Mouse (Mus musculus): ENCODE results near the gene Ankrd33b. TPM values are rescaled to one million over a fixed set of nuclear protein-coding genes. Genes with fewer than 3 reads are reported as not detected.

Gene Ankrd33b
- polyA plus RNA-seq, 2 experiments: 0.52 to 0.59 TPM

DNA sequence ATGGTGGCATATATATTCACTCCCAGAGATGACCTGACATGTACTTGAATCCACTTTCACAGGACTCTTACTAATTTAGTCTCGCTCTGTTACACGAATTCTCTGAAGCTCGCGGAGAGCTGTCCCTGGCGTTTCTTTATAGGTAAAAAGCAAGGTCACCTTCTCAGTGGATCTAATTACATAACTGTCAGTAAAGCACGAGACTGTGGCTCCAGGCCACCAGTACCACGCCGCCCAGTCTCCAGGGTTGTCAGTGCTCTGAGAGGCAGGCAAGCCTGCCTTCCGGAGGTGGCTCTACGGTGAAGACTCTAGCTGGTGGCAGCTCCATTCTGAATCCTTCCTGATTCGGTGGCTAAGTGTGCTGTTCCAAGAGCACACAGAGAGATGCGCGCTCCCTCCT, 43.0 kb downstream of the Ankrd33b start:
- Histone ChIP-seq H3K27me3 (ENCODE audit: control insufficient read depth, insufficient read depth, low read length) (no peaks in the 10 kb centered on the region), H3K36me3 (ENCODE audit: control insufficient read depth, insufficient read depth, low read length) (no peaks in the 10 kb centered on the region), H3K4me3 (replicated peaks; ENCODE audit: low read length) (no peak overlapping the region), H3K9me3 (ENCODE audit: control insufficient read depth, low read length) (no peaks in the 10 kb centered on the region), H3K27ac (replicated peaks; ENCODE audit: low read depth, low read length) (no peak overlapping the region), H3K4me2 (replicated peaks; ENCODE audit: low read depth, low read length, severe bottlenecking) (no peak overlapping the region), H3K4me1 (ENCODE audit: control insufficient read depth, insufficient read depth, low read length) (no peaks in the 10 kb centered on the region), H3K9ac (ENCODE audit: low read depth, low read length, severe bottlenecking) (no peak overlapping the region)
- WGBS: 80% methylated on average over 13 of the region's 13 CpGs
- ATAC-seq (ENCODE audit: low FRiP score, low read depth): no peak
- TF ChIP-seq POLR2A (IDR thresholded peaks at IDR 0.05; ENCODE audit: borderline replicate concordance, extremely low read depth, insufficient read depth, insufficient read length): no peak
- no peak for DNase-seq (ENCODE audit: low spot score)

DNA sequence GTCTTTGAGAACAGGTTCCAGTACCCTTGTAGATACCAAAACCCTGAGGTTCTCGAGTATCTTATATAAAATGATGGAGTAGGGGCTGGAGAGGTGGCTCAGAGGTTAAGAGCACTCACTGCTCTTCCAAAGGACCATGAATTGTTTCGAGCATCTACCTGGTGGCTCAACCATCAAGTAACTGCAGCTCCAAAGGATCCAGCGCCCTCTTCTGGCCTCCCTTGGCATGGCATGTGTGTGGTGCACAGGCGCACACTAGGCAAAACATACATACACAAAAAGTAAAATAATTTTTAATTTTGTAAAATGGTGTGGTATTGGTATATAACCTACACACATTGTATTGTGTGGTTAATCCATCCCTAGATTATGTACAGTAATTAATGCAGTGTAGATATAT, 43.8 kb downstream of the Ankrd33b start:
- TF ChIP-seq POLR2A (IDR thresholded peaks at IDR 0.05; ENCODE audit: borderline replicate concordance, extremely low read depth, insufficient read depth, insufficient read length): no peak
- 83% methylated on average over 4 of the region's 4 CpGs for WGBS
- H3K27me3 ChIP-seq (ENCODE audit: control insufficient read depth, insufficient read depth, low read length): no peaks in the 10 kb centered on the region
- H3K4me3 ChIP-seq (replicated peaks; ENCODE audit: low read length): no peak overlapping the region
- ATAC-seq (ENCODE audit: low FRiP score, low read depth) (no peak), DNase-seq (ENCODE audit: low spot score) (no peak)
- no peak overlapping the region for H3K27ac ChIP-seq (replicated peaks; ENCODE audit: low read depth, low read length)
- H3K4me1 ChIP-seq (ENCODE audit: control insufficient read depth, insufficient read depth, low read length): peaks cover 8% of the 10 kb centered on the region
- H3K36me3 ChIP-seq (ENCODE audit: control insufficient read depth, insufficient read depth, low read length): no peaks in the 10 kb centered on the region
- no peak overlapping the region for H3K9ac ChIP-seq (ENCODE audit: low read depth, low read length, severe bottlenecking)
- H3K9me3 ChIP-seq (ENCODE audit: control insufficient read depth, low read length): no peaks in the 10 kb centered on the region
- no peak overlapping the region for H3K4me2 ChIP-seq (replicated peaks; ENCODE audit: low read depth, low read length, severe bottlenecking)

DNA sequence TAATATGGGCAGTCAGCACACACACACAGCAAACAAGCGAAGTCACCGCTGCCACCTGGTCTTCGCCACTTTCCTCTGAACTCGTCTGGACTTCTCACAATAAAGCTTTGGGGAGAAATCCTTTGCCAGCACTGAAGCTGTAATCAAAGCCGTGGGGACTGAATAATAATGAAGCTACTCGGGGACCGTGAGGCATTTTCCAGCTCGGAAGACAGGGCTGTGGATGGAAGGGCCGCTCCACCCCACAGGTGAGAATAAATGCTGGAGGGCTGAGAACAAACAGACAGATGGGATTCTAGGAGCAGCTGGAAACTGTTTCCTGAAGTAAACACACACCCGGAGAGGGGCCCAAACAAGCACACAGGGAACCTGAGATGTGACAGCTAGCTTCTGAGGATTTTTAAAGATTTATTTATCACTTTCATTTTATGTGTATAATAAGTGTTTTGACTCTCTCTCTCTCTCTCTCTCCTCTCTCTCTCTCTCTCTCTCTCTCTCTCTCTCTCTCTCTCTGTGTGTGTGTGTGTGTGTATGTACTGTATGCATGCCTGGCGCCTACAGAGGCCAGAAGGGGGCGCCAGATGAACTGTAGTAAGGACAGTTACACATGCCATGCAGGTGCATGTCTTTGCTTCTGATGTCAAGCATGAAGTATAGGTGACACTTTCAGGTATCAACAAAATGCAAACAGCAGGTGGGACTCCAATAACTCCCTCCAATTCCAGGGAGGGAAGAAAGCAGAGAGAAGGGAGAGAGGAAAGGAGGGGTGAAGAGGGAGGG, 46.7 kb downstream of the Ankrd33b start:
- no peak for TF ChIP-seq POLR2A (IDR thresholded peaks at IDR 0.05; ENCODE audit: borderline replicate concordance, extremely low read depth, insufficient read depth, insufficient read length)
- ATAC-seq (ENCODE audit: low FRiP score, low read depth): no peak
- no peak overlapping the region for H3K4me2 ChIP-seq (replicated peaks; ENCODE audit: low read depth, low read length, severe bottlenecking)
- no peak overlapping the region for H3K4me3 ChIP-seq (replicated peaks; ENCODE audit: low read length)
- no peak overlapping the region for H3K9ac ChIP-seq (ENCODE audit: low read depth, low read length, severe bottlenecking)
- H3K27ac ChIP-seq (replicated peaks; ENCODE audit: low read depth, low read length): no peak overlapping the region
- peaks cover 18% of the 10 kb centered on the region for H3K4me1 ChIP-seq (ENCODE audit: control insufficient read depth, insufficient read depth, low read length)
- 54% methylated on average over 12 of the region's 12 CpGs for WGBS
- no peaks in the 10 kb centered on the region for H3K36me3 ChIP-seq (ENCODE audit: control insufficient read depth, insufficient read depth, low read length)
- no peaks in the 10 kb centered on the region for H3K27me3 ChIP-seq (ENCODE audit: control insufficient read depth, insufficient read depth, low read length)
- no peaks in the 10 kb centered on the region for H3K9me3 ChIP-seq (ENCODE audit: control insufficient read depth, low read length)
- no peak for DNase-seq (ENCODE audit: low spot score)

DNA sequence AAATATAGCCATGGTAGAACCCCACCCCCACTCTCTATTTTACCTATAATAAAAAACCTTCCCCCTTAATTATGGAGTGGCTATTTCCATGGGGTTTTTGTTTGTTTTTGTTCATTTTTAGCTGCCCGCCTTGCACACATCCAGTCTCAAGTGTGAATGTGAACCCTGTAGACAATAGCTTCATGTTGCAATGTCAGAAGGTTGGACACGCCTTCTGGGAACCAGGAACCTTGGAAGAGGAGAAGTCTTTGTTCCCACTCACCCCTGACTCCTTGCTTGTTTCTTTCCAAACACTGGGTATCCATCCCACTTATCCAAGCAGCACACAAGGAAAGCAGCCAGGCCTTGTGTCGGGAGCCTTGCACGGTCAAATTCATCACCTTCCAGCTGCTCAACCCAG, 48.5 kb downstream of the Ankrd33b start:
- Histone ChIP-seq H3K4me2 (replicated peaks; ENCODE audit: low read depth, low read length, severe bottlenecking) (no peak overlapping the region), H3K4me1 (ENCODE audit: control insufficient read depth, insufficient read depth, low read length) (peaks cover 18% of the 10 kb centered on the region), H3K4me3 (replicated peaks; ENCODE audit: low read length) (no peak overlapping the region), H3K27me3 (ENCODE audit: control insufficient read depth, insufficient read depth, low read length) (no peaks in the 10 kb centered on the region), H3K36me3 (ENCODE audit: control insufficient read depth, insufficient read depth, low read length) (no peaks in the 10 kb centered on the region), H3K27ac (replicated peaks; ENCODE audit: low read depth, low read length) (peak overlapping the region; percentile 56), H3K9ac (ENCODE audit: low read depth, low read length, severe bottlenecking) (no peak overlapping the region), H3K9me3 (ENCODE audit: control insufficient read depth, low read length) (no peaks in the 10 kb centered on the region)
- 63% methylated on average over 4 of the region's 4 CpGs for WGBS
- DNase-seq (ENCODE audit: low spot score) (no peak), ATAC-seq (ENCODE audit: low FRiP score, low read depth) (no peak)
- TF ChIP-seq POLR2A (IDR thresholded peaks at IDR 0.05; ENCODE audit: borderline replicate concordance, extremely low read depth, insufficient read depth, insufficient read length): no peak

DNA sequence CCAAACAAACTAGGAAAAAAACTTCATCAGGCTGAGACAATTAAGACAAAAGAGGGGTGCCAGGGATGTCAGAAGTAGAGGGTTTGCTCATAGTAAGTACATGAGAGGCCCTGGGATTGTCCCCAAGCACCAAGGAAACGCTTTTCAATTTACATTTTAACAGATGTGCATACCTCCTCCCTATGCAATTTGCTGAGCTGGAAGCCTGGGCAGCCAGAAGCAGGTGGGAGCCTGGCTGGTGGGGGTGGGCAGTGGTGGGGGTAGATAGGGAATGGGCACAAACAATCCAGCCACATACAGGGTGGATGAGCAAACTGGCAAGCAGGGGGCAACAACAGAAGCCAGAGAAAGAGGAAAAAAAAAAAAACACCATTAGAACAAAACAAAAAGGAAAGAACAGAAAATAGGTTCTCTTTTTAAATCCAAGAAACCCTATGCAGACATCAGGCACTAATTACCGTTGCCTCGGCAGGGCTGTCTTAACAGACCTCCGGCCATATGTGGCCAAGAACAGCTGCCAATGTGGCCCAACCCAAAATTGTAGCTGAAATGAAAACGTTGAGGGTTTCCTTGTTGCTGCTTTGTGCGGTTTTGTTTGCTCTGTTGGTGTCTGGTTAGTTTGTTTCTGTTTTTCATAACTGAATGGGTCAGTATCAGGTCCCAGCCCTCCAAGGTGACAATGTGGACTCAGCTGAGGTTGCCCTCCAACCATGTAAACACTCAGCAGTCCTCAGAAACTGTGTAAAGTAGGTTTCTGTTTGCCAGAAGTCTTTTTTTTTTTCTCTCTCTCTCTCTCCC, 49.2 kb downstream of the Ankrd33b start:
- Histone ChIP-seq H3K4me3 (replicated peaks; ENCODE audit: low read length) (no peak overlapping the region), H3K9me3 (ENCODE audit: control insufficient read depth, low read length) (no peaks in the 10 kb centered on the region), H3K9ac (ENCODE audit: low read depth, low read length, severe bottlenecking) (no peak overlapping the region), H3K27me3 (ENCODE audit: control insufficient read depth, insufficient read depth, low read length) (no peaks in the 10 kb centered on the region), H3K27ac (replicated peaks; ENCODE audit: low read depth, low read length) (peak overlapping the region; percentile 56), H3K4me1 (ENCODE audit: control insufficient read depth, insufficient read depth, low read length) (peaks cover 18% of the 10 kb centered on the region), H3K36me3 (ENCODE audit: control insufficient read depth, insufficient read depth, low read length) (no peaks in the 10 kb centered on the region), H3K4me2 (replicated peaks; ENCODE audit: low read depth, low read length, severe bottlenecking) (0 out of 2 replicates have a peak overlapping the region, but pooled peaks have one; percentile 15)
- WGBS: 15% methylated on average over 6 of the region's 6 CpGs
- ATAC-seq (ENCODE audit: low FRiP score, low read depth): peak; percentile 48
- no peak for TF ChIP-seq POLR2A (IDR thresholded peaks at IDR 0.05; ENCODE audit: borderline replicate concordance, extremely low read depth, insufficient read depth, insufficient read length)
- DNase-seq (ENCODE audit: low spot score): peak; percentile 71
